Mouse (Mus musculus) neural tube, embryonic 14.5 days (tissue): ENCODE measurements around the gene Nup88. TPM values are rescaled to one million over a fixed set of nuclear protein-coding genes. Genes with fewer than 3 reads are reported as not detected.

Source experiments
- ATAC-seq: fragments of 200-750 bp; cut with Nextera tagmentation; 2 replicates; pipeline ENCODE4 v1.8.0; 2017; ENCODE audit warnings: low read depth, mild to moderate bottlenecking, moderate TSS enrichment, moderate library complexity
- H3K27ac ChIP-seq: fragments of 300-500 bp; sonication (generic); 2 replicates; pipeline ENCODE4 v1.5.1; 2014; ENCODE audit warnings: low read depth, mild to moderate bottlenecking, control low read depth, low read length, moderate library complexity, mixed read lengths
- H3K27me3 ChIP-seq: fragments of 300-500 bp; sonication (generic); 2 replicates; pipeline ENCODE4 v1.6.1; 2014; ENCODE audit warnings: low read length; ENCODE audit not compliant: control insufficient read depth, insufficient read depth
- H3K36me3 ChIP-seq: fragments of 300-500 bp; sonication (generic); 2 replicates; pipeline ENCODE4 v1.6.1; 2014; ENCODE audit warnings: low read length, mixed read lengths; ENCODE audit not compliant: control insufficient read depth, insufficient read depth
- H3K4me1 ChIP-seq: fragments of 300-500 bp; sonication (generic); 2 replicates; pipeline ENCODE4 v1.6.1; 2014; ENCODE audit warnings: low read length; ENCODE audit not compliant: control insufficient read depth, insufficient read depth
- H3K4me2 ChIP-seq: fragments of 300-500 bp; sonication (generic); 2 replicates; pipeline ENCODE4 v1.6.1; 2014; ENCODE audit warnings: mild to moderate bottlenecking, low read depth, low read length, control low read depth
- H3K4me3 ChIP-seq: fragments of 300-500 bp; sonication (generic); 2 replicates; pipeline ENCODE4 v1.5.1; 2014; ENCODE audit warnings: low read depth, low read length, control low read depth, mixed read lengths
- H3K9ac ChIP-seq: fragments of 300-500 bp; sonication (generic); replicated peaks from 2 replicates; pipeline ENCODE4 v1.6.1; 2014; ENCODE audit warnings: low read depth, mild to moderate bottlenecking, control low read depth, low read length, mixed read lengths
- H3K9me3 ChIP-seq: fragments of 300-500 bp; sonication (generic); 2 replicates; pipeline ENCODE4 v1.6.1; 2016; ENCODE audit warnings: low read length; ENCODE audit not compliant: control insufficient read depth
- WGBS: fragments of 180-500 bp; shearing (Covaris S2); extraction: QIAGEN DNeasy Blood & Tissue Kit; methylation state at CpG from one replicate; pipeline ENCODE4 v1.1.7; 2014; 5-methylcytosine and 5-hydroxymethylcytosine counted together
- polyA plus RNA-seq: library from polyadenylated mRNA; unstranded; fragments of >200 nt; fragmentation: Nextera tagmentation; extraction: Ambion mirVana; gene quantifications from 2 replicates; pipeline ENCODE4 v1.2.1, GENCODE M21; 2014

The Nup88 gene
- polyA plus RNA-seq, 1 experiment from 2014 or later: 131 TPM

DNA sequence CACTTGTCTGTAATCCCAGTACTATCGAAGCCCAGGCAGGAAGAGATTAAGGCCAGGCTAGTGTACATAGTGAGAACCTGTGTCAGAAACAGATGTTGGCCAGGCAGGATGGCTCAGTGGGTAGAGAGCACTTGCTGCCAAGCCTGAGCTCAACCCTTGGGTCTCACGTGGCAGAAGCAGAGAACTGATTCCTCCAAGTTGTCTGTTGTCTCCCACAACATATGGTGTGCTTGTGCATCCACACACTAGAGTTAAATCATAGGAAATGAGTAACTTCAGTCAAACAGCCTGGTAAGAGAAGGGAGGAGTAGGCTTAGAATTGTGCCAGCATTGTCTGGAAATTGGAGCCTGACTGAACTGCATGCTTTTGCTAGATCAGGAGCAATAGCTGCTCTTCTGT, 5.4 kb upstream of the Nup88 start:
- Histone ChIP-seq H3K9me3 (no peaks in the 10 kb centered on the region), H3K36me3 (peaks cover 55% of the 10 kb centered on the region), H3K4me1 (no peaks in the 10 kb centered on the region), H3K4me3 (no peak overlapping the region), H3K4me2 (no peak overlapping the region), H3K9ac (no peak overlapping the region), H3K27ac (no peak overlapping the region), H3K27me3 (no peaks in the 10 kb centered on the region)
- WGBS: 77% methylated on average over 2 of the region's 2 CpGs
- ATAC-seq: no peak

DNA sequence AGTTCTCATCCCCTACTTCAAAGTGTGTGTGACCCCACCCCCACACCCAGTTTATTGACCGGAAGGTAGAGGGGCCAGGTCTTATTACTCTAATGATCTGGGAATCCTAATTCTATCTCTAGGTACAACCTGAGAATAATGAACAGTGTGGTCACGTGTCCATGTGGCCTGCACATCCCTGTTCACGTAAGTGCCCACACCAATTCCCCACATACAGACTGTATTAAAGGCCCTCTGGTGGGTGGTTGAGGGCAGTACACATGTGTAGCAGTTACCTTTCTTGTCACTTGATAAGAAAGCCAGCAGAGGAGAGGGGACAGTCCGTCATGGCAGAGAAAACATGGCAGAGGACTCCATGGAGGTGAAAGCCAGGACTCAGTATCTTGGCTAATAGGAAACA, 4.2 kb upstream of the Nup88 start:
- no peak for ATAC-seq
- 72% methylated on average over 4 of the region's 4 CpGs for WGBS
- 0 out of 2 replicates have a peak, but pooled peaks cover 3% of the 10 kb centered on the region for H3K4me1 ChIP-seq
- no peaks in the 10 kb centered on the region for H3K27me3 ChIP-seq
- H3K27ac ChIP-seq: no peak overlapping the region
- H3K4me3 ChIP-seq: no peak overlapping the region
- peaks cover 43% of the 10 kb centered on the region for H3K36me3 ChIP-seq
- no peak overlapping the region for H3K4me2 ChIP-seq
- H3K9ac ChIP-seq: no peak overlapping the region
- no peaks in the 10 kb centered on the region for H3K9me3 ChIP-seq

DNA sequence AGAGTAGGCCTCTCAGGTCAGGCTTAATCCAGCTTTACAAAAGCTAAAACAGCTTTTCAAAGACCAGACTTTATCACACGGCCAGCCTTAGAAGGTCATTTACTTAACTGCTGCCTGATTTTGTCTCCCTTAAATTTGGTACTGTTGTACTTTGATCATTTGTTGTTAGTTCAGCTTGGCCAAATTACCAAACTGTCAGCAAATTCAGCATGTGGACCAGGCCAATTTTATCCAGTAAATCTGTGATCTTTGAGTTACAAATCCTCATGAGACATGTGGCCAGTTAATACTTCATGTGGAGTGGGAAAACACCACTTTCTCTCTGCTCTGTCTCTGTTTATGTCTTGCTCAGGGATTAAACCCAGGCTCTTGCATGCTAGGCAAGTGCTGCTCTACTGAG, 2.8 kb upstream of the Nup88 start:
- ATAC-seq: no peak
- H3K4me1 ChIP-seq: peaks cover 13% of the 10 kb centered on the region; the same call in 1 of the 2 replicates
- H3K36me3 ChIP-seq: peaks cover 31% of the 10 kb centered on the region
- no peak overlapping the region for H3K4me2 ChIP-seq
- no peaks in the 10 kb centered on the region for H3K27me3 ChIP-seq
- H3K9ac ChIP-seq: no peak overlapping the region
- WGBS: 70% methylated on average over 1 of the region's 1 CpGs
- no peak overlapping the region for H3K27ac ChIP-seq
- no peak overlapping the region for H3K4me3 ChIP-seq
- H3K9me3 ChIP-seq: no peaks in the 10 kb centered on the region

DNA sequence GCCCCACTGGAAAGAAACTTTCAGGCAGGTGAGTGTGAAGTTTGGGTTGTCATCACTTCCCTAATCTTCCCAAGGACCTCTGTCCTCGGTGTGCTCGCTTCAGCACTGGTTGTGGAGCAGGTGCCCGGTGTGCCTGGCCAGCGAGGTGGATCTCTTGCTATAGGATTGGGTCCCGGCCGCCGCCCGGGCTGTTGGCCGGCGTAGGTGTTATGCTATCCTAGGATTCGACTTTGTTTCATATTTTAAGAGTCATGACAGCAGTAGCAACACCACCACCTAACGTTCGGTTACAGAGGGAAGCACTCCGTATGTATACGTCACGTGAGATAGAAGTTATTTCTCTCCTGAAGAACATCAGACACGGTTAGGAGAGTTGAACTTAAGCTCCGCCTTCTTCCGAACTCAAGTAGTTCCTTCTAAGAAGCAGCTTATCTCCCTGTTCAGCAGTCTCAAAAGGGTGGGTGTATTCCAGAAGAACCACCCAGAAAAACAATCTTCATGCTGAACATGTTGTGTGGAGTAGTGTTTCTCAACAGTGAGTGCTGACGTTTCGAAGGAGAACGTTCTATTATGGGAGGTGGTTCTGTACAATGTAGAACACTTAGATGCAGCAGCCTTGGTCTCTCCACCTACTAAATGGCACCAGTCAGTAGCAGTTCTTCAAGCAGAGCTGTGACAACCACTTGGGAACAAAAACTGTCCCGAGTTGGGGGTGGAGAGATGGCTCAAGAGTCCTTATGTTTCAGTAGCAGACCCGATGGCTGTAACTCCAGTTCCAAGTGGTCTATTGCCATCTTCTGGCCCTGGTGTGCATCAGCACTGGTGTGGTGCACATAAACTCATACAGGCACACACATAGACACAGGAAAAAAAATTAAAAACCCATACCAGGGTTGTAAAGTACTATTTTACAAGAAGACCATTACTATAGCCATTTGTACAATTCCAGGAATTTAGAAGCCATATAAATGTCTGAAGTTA, 1.1 kb upstream of the Nup88 start:
- Histone ChIP-seq H3K4me2 (peak overlapping the region; percentile 63), H3K4me3 (peak overlapping the region; percentile 89), H3K27me3 (no peaks in the 10 kb centered on the region), H3K9ac (peak overlapping the region; percentile 50), H3K4me1 (peaks cover 15% of the 10 kb centered on the region; the same call in 1 of the 2 replicates), H3K27ac (peak overlapping the region; percentile 55; the same call in 1 of the 2 replicates), H3K9me3 (no peaks in the 10 kb centered on the region), H3K36me3 (peaks cover 21% of the 10 kb centered on the region)
- peak; percentile 22 for ATAC-seq
- 18% methylated on average over 24 of the region's 24 CpGs for WGBS

DNA sequence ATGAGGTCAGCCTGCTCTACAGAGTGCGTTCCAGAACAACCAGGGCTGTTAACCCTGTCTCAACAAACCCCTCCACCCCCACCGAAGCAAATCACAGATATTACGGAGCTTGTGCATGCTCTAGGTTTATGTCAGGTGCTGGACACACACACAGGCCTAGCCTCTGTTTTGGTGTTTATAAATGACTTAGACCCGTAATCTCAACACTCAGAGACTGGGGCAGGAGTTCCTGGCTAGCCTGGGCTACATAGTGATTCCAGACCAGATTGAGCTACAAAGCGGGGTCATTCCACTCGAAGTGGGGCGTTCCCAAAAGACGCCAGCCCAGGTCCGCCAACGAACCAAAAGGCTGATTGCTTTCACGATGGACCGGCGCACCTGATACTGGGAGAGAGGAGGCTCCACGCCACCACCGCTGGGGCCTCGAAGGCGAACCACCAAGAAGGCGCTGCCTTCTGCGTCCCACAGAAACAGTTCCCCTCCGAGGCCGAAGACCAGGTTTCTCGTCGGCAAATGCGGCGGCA, 440 bp downstream of the Nup88 start:
- Histone ChIP-seq H3K36me3 (peaks cover 32% of the 10 kb centered on the region), H3K9ac (peak overlapping the region; percentile 88), H3K27me3 (no peaks in the 10 kb centered on the region), H3K4me3 (peak overlapping the region; percentile 89), H3K4me1 (peaks cover 15% of the 10 kb centered on the region; the same call in 1 of the 2 replicates), H3K27ac (peak overlapping the region; percentile 85), H3K9me3 (no peaks in the 10 kb centered on the region), H3K4me2 (peak overlapping the region; percentile 90)
- under 1% methylated on average over 25 of the region's 25 CpGs for WGBS
- ATAC-seq: peak; percentile 25; the same call in 1 of the 2 replicates

DNA sequence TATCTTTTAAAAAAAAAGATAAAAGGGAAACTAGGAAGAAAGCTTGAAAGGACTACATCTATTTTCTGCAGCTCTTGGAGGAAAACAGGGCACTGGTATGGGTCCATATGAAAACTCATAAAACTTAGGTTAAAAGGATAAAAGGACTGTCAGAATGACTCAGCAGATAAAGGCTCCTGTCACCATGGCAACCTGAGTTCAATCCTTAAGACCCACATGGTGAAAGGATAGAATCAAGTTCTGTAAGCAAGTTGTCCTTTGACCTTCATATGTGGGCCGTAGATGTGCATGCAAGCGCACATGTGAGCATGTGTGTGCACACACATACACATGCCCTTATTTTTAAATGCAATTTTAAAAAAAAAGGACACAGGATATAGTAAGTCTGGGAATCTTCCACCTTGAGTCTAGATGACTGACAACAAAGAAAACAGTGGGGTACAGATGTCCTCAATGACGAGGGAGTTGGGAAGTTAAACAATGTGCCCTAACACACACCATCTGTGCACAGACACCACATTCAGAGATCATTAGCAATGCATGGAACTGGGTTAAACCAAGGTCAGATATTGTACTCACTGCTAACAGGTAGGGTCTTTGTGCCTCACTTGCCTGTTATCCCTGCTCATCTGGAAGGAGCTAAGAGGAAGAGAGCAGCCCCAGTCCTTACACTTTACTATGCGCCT, 5.4 kb downstream of the Nup88 start:
- Histone ChIP-seq H3K4me3 (no peak overlapping the region), H3K9me3 (no peaks in the 10 kb centered on the region), H3K36me3 (peaks cover 45% of the 10 kb centered on the region), H3K27ac (no peak overlapping the region), H3K9ac (no peak overlapping the region), H3K27me3 (no peaks in the 10 kb centered on the region), H3K4me2 (no peak overlapping the region), H3K4me1 (peaks cover 15% of the 10 kb centered on the region; the same call in 1 of the 2 replicates)
- no peak for ATAC-seq
- 72% methylated on average over 4 of the region's 4 CpGs for WGBS

DNA sequence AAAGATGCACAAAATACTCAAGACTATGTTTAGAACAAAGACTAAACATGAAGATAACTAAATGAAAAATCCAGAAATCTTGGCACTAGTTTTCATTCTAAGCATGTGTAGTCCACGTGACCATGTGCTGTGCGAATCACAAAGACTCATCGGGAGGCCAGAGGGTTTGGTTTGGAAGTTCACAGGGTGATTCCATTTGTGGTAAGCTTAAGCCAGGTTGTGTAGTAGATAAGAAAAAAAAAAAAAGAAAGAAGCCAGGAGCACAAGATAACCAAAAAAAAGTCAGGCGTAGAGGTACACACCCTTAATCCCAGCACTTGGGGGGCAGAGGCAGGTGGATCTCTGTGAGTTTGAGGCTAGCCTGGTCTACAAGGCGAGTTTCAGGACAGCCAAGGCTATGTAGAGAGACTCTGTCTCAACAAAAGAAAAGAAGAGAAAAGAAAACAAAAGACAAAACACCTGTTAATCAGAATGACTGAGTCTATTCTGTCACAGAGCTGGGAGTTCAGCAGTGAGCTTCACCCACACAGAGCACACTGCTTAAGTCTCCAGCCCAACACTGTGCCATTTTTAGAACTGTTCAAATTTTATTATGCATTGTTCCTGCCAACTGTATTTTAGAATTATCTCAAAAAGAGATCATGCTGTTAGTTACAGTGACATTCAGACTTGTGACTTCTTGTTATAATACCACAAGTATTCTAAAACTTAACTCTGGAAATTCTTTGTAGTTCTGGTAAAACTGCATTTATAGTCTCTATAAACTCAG, 8.8 kb downstream of the Nup88 start:
- no peaks in the 10 kb centered on the region for H3K9me3 ChIP-seq
- no peak overlapping the region for H3K4me2 ChIP-seq
- no peak for ATAC-seq
- no peaks in the 10 kb centered on the region for H3K27me3 ChIP-seq
- H3K27ac ChIP-seq: no peak overlapping the region
- H3K9ac ChIP-seq: no peak overlapping the region
- no peaks in the 10 kb centered on the region for H3K4me1 ChIP-seq
- no peak overlapping the region for H3K4me3 ChIP-seq
- 94% methylated on average over 5 of the region's 5 CpGs for WGBS
- H3K36me3 ChIP-seq: peaks cover 69% of the 10 kb centered on the region

DNA sequence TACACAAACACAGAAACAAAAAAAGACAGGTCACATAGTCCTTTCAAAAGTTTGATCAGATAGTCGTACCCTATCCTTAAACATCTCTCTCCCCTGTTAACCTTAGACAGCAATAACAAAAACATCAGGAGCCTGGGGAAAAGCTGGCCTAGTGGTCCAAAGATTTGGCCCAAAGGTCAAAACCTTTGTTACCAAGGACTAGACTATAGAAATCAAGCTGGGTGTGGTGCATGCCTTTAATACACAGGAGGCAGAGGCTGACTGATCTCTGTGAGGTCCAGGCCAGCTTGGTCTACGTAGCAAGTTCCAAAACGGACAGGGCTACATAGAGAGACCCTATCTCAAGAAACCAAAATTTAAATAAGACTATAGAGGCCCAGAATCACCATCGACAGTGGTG, 15.1 kb downstream of the Nup88 start:
- no peaks in the 10 kb centered on the region for H3K9me3 ChIP-seq
- H3K27ac ChIP-seq: no peak overlapping the region
- H3K9ac ChIP-seq: no peak overlapping the region
- no peak overlapping the region for H3K4me3 ChIP-seq
- 96% methylated on average over 4 of the region's 4 CpGs for WGBS
- no peak for ATAC-seq
- H3K4me1 ChIP-seq: no peaks in the 10 kb centered on the region
- H3K4me2 ChIP-seq: no peak overlapping the region
- no peaks in the 10 kb centered on the region for H3K27me3 ChIP-seq
- H3K36me3 ChIP-seq: peaks cover 75% of the 10 kb centered on the region
